Mouse (Mus musculus) olfactory bulb, adult 2 months (tissue): ENCODE measurements around the gene Zfp456. TPM values are rescaled to one million over a fixed set of nuclear protein-coding genes. Genes with fewer than 3 reads are reported as not detected.

Source experiments
- H3K27ac ChIP-seq: fragments of 200-500 bp; 2 replicates; pipeline ENCODE4 v1.5.1; 2012; ENCODE audit warnings: low read depth, low read length; ENCODE audit not compliant: insufficient read depth
- H3K4me1 ChIP-seq: fragments of 200-500 bp; 2 replicates; pipeline ENCODE4 v1.6.1; 2012; ENCODE audit warnings: low read length; ENCODE audit not compliant: control insufficient read depth, insufficient read depth
- H3K4me3 ChIP-seq: fragments of 200-500 bp; 2 replicates; pipeline ENCODE4 v1.5.1; 2012; ENCODE audit warnings: mild to moderate bottlenecking, low read depth, low read length, moderate library complexity; ENCODE audit not compliant: insufficient read depth
- CTCF ChIP-seq: fragments of 200-500 bp; IDR thresholded peaks from 2 replicates; pipeline ENCODE4 v1.5.1; 2012; ENCODE audit warnings: low read depth, mild to moderate bottlenecking, low read length, moderate library complexity; ENCODE audit not compliant: insufficient read depth
- POLR2A ChIP-seq: fragments of 200-500 bp; IDR thresholded peaks from 2 replicates; pipeline ENCODE4 v1.6.1; 2012; ENCODE audit warnings: mild to moderate bottlenecking, low read depth, low read length, moderate library complexity; ENCODE audit not compliant: insufficient read depth
- WGBS: fragments of 180-500 bp; shearing (Covaris S2); methylation state at CpG from one replicate; pipeline ENCODE4 v1.1.7; 2018; 5-methylcytosine and 5-hydroxymethylcytosine counted together
- polyA plus RNA-seq: library from polyadenylated mRNA; stranded (reverse); fragments of >200 nt; gene quantifications from 2 replicates; pipeline ENCODE4 v1.2.4, GENCODE M21; 2012; ENCODE audit warnings: low replicate concordance; ENCODE audit not compliant: missing spikeins, insufficient read depth, insufficient read length

The Zfp456 gene
- polyA plus RNA-seq, 1 experiment: not detected

DNA sequence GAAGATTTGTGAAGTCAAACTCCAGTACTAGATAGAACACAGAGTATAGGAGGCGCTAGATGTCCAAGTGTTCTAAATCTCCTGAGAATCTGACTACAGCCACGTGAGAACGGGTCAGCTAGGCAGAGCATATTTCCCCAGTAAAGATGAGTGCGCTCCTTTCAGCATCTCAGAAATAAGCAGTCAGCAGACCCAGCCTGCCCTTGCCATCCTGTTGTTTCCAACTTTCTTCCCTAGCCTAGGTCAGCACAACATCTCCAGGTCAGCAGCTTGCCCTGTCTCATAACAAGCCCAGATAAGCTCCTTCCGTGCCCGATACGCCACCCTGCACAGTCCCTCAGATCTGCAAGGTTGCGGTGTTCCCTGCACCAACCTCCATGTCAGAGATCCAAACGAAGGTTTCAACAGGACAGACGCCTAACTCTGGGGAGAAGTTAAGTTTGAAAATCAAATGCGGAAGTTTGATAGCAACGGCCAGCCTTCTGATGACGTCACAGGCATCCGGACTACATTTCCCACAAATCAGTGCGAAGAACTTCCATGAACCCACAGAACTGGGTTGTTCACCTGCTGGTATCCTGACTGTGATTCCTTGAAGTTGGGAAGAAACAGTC lies 15.4 kb downstream of the Zfp456 start, which contains the start of the genes Gm28044 and Zfp953:
Gene Gm28044 (minus strand): TSS at position 406 of the 614 bp plus-strand sequence.
Gene Zfp953 (minus strand): TSS at position 475 of the 614 bp plus-strand sequence.
- Histone ChIP-seq H3K4me1 (no peaks in the 10 kb centered on the region), H3K4me3 (peak within 1 kb of the TSS; percentile 95), H3K27ac (peak within 1 kb of the TSS; percentile 64)
- under 1% methylated on average over 15 of the region's 15 CpGs for WGBS
- TF ChIP-seq POLR2A: no peak
- no peak for TF ChIP-seq CTCF

- H3K27ac ChIP-seq: no peak overlapping the region
- TF ChIP-seq POLR2A: no peak
- TF ChIP-seq CTCF: no peak
- no peak overlapping the region for H3K4me3 ChIP-seq
- H3K4me1 ChIP-seq: no peaks in the 10 kb centered on the region
Observed at GRCm38 (mm10) chr13:67351854-67352253, 23.8 kb downstream of the Zfp456 start.

DNA sequence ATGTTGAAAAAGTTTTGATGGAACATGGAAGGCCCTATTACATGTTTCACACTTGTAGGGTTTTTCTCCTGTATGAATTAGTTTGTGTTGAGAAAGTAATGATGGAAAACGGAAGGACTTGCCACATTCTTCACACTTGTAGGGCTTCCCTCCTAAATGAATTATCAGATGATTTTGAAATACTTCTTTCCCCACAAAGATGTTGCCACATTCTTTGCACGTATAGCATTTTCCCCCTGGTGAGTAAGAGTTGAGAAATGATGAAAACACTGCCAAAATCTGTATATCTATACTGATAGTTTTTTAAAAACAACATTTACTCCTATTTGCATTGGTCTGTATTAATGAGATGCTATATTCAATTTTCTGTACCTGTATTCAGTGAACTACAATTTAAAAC lies 32.2 kb downstream of the Zfp456 start:
- TF ChIP-seq CTCF (no peak), POLR2A (no peak)
- Histone ChIP-seq H3K4me3 (no peak overlapping the region), H3K4me1 (no peaks in the 10 kb centered on the region), H3K27ac (no peak overlapping the region)
- WGBS: 92% methylated on average over 2 of the region's 2 CpGs

DNA sequence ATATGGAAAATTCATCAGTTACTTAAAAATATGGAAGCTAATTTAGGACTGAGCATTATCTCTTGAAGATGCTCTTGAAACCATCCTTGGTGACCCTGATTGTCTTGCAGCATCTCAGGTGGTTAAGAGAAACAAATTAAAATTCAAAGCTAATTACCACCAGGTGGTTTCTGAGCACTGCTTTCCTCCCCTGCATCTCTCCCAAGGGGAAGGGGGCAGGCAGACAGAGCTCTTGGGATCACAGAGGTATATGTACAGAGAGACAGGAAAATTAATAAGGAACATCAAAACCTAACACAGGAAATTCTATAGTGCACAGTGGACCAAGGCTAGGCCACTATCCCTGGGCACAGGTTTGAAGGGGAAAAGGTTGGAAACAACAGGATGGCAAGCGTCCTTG lies 42.7 kb downstream of the Zfp456 start:
- no peak overlapping the region for H3K27ac ChIP-seq
- 0 out of 2 replicates have a peak, but pooled peaks cover 2% of the 10 kb centered on the region for H3K4me1 ChIP-seq
- WGBS: 70% methylated on average over 1 of the region's 1 CpGs
- no peak for TF ChIP-seq POLR2A
- no peak for TF ChIP-seq CTCF
- no peak overlapping the region for H3K4me3 ChIP-seq

DNA sequence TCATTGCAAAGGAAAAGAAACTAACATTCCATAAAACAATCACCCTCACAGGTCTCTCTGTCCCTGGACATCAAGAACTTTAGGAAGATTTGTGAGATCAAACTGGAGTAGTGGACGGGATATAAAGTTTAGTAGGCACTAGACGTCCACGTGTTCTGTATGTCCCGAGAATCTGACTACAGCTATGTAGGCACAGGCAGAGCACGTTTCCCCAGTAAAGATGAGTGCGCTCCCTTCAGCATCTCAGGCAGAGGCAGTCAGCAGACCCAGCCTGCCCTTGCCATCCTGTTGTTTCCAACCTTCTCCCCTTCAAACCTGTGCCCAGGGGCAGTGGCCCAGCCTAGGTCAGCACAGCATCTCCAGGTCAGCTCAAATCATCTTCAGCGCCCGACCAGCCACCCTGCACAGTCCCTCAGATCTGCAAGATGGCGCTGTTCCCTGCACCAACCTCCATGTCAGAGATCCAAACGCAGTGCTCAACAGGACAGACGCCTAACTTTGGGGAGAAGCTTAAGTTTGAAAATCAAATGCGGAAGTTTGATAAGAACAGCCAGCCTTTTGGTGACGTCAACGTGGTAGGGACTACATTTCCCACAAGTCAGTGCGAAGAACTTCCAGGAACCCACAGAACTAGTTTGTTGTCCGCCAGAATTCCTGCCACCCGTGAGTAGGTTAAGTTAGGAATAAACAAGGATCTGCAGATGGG lies 43.4 kb downstream of the Zfp456 start, which contains the start of gene Zfp595:
Gene Zfp595 (minus strand): TSS at position 552 of the 706 bp plus-strand sequence.
- Histone ChIP-seq H3K4me3 (peak within 1 kb of the TSS; percentile 62), H3K27ac (no peak within 1 kb of the TSS), H3K4me1 (0 out of 2 replicates have a peak, but pooled peaks cover 2% of the 10 kb centered on the region)
- peak; percentile 48 for TF ChIP-seq CTCF
- TF ChIP-seq POLR2A: no peak
- WGBS: 8% methylated on average over 17 of the region's 17 CpGs

Other genes with a start within 250 kb of the Zfp456 start
- not detected in 2 replicates for gene Rsl1, start 202.6 kb downstream of the Zfp456 start, polyA plus RNA-seq
- gene Zfp455, start 181.3 kb downstream of the Zfp456 start, polyA plus RNA-seq: not detected in 2 replicates
- not detected in 2 replicates for gene Zfp458, start 97.3 kb downstream of the Zfp456 start, polyA plus RNA-seq
- not detected in 2 replicates for gene Zfp457, start 69.3 kb downstream of the Zfp456 start, polyA plus RNA-seq
- gene Zfp595, start 43.2 kb downstream of the Zfp456 start, polyA plus RNA-seq: not detected in 2 replicates
- gene Gm28044, start 15.3 kb downstream of the Zfp456 start, polyA plus RNA-seq: not detected in 2 replicates
- not detected in 2 replicates for gene Zfp953, start 15.2 kb downstream of the Zfp456 start, polyA plus RNA-seq
- gene Gm28041, start 77 bp downstream of the Zfp456 start, polyA plus RNA-seq: not detected in 2 replicates
- gene Zfp429, start 24.0 kb upstream of the Zfp456 start, polyA plus RNA-seq: not detected in 2 replicates
- gene Zfp459, start 45.6 kb upstream of the Zfp456 start, polyA plus RNA-seq: not detected in 2 replicates
- gene Zfp874a, start 75.8 kb upstream of the Zfp456 start, polyA plus RNA-seq: not detected in 2 replicates
- gene Zfp874b, start 108.4 kb upstream of the Zfp456 start, polyA plus RNA-seq: 211 and 281 TPM in 2 replicates
- not detected in 2 replicates for gene Zfp58, start 124.7 kb upstream of the Zfp456 start, polyA plus RNA-seq
- not detected in 2 replicates for gene Gm26965, start 150.3 kb upstream of the Zfp456 start, polyA plus RNA-seq
- gene Zfp87, start 150.4 kb upstream of the Zfp456 start, polyA plus RNA-seq: not detected in 2 replicates
- gene Zfp748, start 178.0 kb upstream of the Zfp456 start, polyA plus RNA-seq: not detected in 2 replicates
- gene Zfp729b, start 233.9 kb upstream of the Zfp456 start, polyA plus RNA-seq: not detected in 2 replicates